Mouse (Mus musculus): Measurements from ENCODE around the gene Cys1.
"Not testable (repeated sequence)": the region's sequence is repeated elsewhere in the genome, so short reads cannot be mapped to it uniquely, and the experiment has no call there.

Gene Cys1

GRCm38 (mm10) chr12:24654065-24654862 is 27.3 kb downstream of the Cys1 start:
- in situ Hi-C loops (cut with MboI; ENCODE audit: low pct_unique_long_range_greater_than_20kb in 1 of 2, low sequenced_read_pairs in 2 of 2, unreplicated experiment in 1 of 2) = no loop called here

GRCm38 (mm10) chr12:24651642-24652342 is 29.8 kb downstream of the Cys1 start:
- in situ Hi-C loops (cut with MboI; ENCODE audit: low pct_unique_long_range_greater_than_20kb in 1 of 2, low sequenced_read_pairs in 2 of 2, unreplicated experiment in 1 of 2) = no loop called here

GRCm38 (mm10) chr12:24651063-24651557 is 30.5 kb downstream of the Cys1 start, which contains the start of gene Klf11:
Klf11 (plus strand) TSS chr12:24651274.
- in situ Hi-C loops (cut with MboI; ENCODE audit: low pct_unique_long_range_greater_than_20kb in 1 of 2, low sequenced_read_pairs in 2 of 2, unreplicated experiment in 1 of 2) = no loop called here

DNA sequence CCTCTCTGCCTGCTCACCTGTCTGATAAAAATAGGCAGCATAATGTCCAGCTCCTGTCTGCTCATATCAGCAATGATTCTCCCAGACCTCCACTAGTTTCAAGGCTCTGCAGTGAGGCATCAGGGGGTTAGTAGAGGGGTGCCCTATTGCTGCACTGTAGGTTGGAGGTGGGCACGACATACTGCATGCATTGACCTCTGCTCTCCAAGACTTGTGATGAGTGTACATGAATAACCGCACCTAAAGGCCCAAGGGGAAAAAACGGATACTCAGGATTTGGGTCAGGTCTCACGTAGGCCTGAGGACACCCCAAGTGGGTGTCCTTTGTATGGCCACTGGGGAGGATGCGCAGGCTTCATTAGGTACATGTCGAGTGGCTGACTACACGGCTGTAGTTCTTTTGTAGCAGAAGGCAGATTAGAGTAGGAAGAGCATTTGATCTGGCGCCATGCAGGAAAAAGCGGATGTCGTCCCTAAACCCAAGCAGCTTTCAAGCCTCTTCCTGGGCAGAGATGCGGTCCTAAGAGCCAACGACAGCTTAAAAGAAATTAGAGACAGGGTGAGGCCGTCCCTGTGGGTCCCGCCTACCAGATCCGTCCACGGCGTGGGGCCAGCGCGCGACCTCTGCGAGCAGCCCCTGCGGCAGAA is 31.1 kb downstream of the Cys1 start:
- in situ Hi-C loops (cut with MboI; ENCODE audit: low pct_unique_long_range_greater_than_20kb in 1 of 2, low sequenced_read_pairs in 2 of 2, unreplicated experiment in 1 of 2) = no loop called here

- in situ Hi-C loops (cut with MboI; ENCODE audit: low pct_unique_long_range_greater_than_20kb in 1 of 2, low sequenced_read_pairs in 2 of 2, unreplicated experiment in 1 of 2) = no loop called here
Measured at GRCm38 (mm10) chr12:24648094-24648493, 33.5 kb downstream of the Cys1 start.

DNA sequence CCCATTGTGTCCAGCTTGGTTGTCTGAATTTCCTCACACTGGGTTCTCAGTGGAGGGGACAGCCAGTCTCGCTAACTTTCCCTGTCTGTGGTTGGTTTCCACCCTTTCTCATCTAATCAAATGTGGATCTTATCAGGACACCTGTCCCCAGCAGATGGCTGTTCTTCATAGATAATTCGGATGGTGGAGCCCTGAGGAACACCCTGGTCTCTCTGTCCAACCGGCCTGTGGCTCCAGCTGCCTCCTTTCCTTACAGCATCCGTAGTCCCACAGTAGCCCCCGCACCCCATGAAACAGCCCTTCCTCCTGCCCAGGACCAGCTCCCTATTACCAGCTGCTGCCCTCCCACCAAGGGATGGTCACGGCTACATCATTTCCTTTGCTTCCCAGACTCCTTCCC is 35.7 kb downstream of the Cys1 start:
- in situ Hi-C loops (cut with MboI; ENCODE audit: low pct_unique_long_range_greater_than_20kb in 1 of 2, low sequenced_read_pairs in 2 of 2, unreplicated experiment in 1 of 2) = no loop called here

- in situ Hi-C loops (cut with MboI; ENCODE audit: low pct_unique_long_range_greater_than_20kb in 1 of 2, low sequenced_read_pairs in 2 of 2, unreplicated experiment in 1 of 2) = no loop called here
Measured at GRCm38 (mm10) chr12:24644125-24644571, 37.5 kb downstream of the Cys1 start.

GRCm38 (mm10) chr12:24642370-24642802 is 39.2 kb downstream of the Cys1 start:
- in situ Hi-C loops (cut with MboI; ENCODE audit: low pct_unique_long_range_greater_than_20kb in 1 of 2, low sequenced_read_pairs in 2 of 2, unreplicated experiment in 1 of 2) = no loop called here

- in situ Hi-C loops (cut with MboI; ENCODE audit: low pct_unique_long_range_greater_than_20kb in 1 of 2, low sequenced_read_pairs in 2 of 2, unreplicated experiment in 1 of 2) = not testable (repeated sequence)
Measured at GRCm38 (mm10) chr12:24638787-24639186, 42.8 kb downstream of the Cys1 start.

DNA sequence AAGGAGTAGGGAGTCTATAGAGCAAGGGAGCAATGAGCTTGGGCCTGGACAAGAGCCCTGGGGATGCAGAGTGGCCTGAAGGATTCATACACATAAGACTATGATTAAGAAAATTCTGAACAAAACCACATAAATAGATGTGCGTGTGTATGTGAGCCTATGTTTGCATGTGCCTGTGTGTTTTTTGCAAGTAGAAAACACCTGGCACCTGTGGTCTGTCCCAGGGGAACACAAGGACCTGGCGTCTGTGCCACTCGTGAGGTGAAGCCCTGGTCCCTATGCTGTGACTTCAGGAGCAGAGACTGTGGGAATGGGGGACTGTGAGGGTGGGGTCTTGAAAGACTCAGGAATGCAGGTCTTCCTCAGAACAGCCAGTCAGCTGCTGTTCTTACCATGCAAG is 47.0 kb downstream of the Cys1 start:
- in situ Hi-C loops (cut with MboI; ENCODE audit: low pct_unique_long_range_greater_than_20kb in 1 of 2, low sequenced_read_pairs in 2 of 2, unreplicated experiment in 1 of 2) = no loop called here

- in situ Hi-C loops (cut with MboI; ENCODE audit: low pct_unique_long_range_greater_than_20kb in 1 of 2, low sequenced_read_pairs in 2 of 2, unreplicated experiment in 1 of 2) = no loop called here
Measured at GRCm38 (mm10) chr12:24634212-24634611, 47.4 kb downstream of the Cys1 start.

GRCm38 (mm10) chr12:24633753-24634191 is 47.8 kb downstream of the Cys1 start:
- in situ Hi-C loops (cut with MboI; ENCODE audit: low pct_unique_long_range_greater_than_20kb in 1 of 2, low sequenced_read_pairs in 2 of 2, unreplicated experiment in 1 of 2) = no loop called here

DNA sequence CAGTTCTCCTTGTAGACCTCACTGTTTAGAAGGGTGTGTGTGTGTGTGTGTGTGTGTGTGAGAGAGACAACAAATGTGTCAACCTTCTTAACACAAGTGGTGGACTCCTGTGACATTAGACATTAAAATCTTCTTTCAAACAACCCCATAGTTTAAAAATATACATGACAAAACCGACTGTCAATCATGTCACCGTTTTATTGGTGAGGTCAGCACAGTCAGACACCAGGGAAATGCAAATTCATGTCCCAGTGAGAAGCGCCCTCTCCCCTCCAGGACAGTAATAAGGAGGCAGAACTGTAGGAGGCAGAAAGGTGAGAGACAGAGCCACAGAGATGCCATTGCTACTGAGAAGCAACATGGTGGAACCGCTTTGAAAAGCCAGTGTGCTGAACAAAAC is 49.2 kb downstream of the Cys1 start:
- in situ Hi-C loops (cut with MboI; ENCODE audit: low pct_unique_long_range_greater_than_20kb in 1 of 2, low sequenced_read_pairs in 2 of 2, unreplicated experiment in 1 of 2) = no loop called here

GRCm38 (mm10) chr12:24630220-24630619 is 51.4 kb downstream of the Cys1 start:
- in situ Hi-C loops (cut with MboI; ENCODE audit: low pct_unique_long_range_greater_than_20kb in 1 of 2, low sequenced_read_pairs in 2 of 2, unreplicated experiment in 1 of 2) = no loop called here

GRCm38 (mm10) chr12:24627215-24627614 is 54.4 kb downstream of the Cys1 start:
- in situ Hi-C loops (cut with MboI; ENCODE audit: low pct_unique_long_range_greater_than_20kb in 1 of 2, low sequenced_read_pairs in 2 of 2, unreplicated experiment in 1 of 2) = no loop called here

GRCm38 (mm10) chr12:24626401-24626800 is 55.2 kb downstream of the Cys1 start:
- in situ Hi-C loops (cut with MboI; ENCODE audit: low pct_unique_long_range_greater_than_20kb in 1 of 2, low sequenced_read_pairs in 2 of 2, unreplicated experiment in 1 of 2) = no loop called here

GRCm38 (mm10) chr12:24623486-24624251 is 57.9 kb downstream of the Cys1 start:
- in situ Hi-C loops (cut with MboI; ENCODE audit: low pct_unique_long_range_greater_than_20kb in 1 of 2, low sequenced_read_pairs in 2 of 2, unreplicated experiment in 1 of 2) = no loop called here

- in situ Hi-C loops (cut with MboI; ENCODE audit: low pct_unique_long_range_greater_than_20kb in 1 of 2, low sequenced_read_pairs in 2 of 2, unreplicated experiment in 1 of 2) = no loop called here
Measured at GRCm38 (mm10) chr12:24619436-24619835, 62.2 kb downstream of the Cys1 start.

Measured in mouse embryonic stem cell (cell line).